Mouse (Mus musculus): Measurements from ENCODE around the gene Peli2. TPM values are rescaled to one million over a fixed set of nuclear protein-coding genes. Genes with fewer than 3 reads are reported as not detected.
"Not testable (repeated sequence)": the region's sequence is repeated elsewhere in the genome, so short reads cannot be mapped to it uniquely, and the experiment has no call there.

Gene Peli2
- polyA plus RNA-seq (2012; rRNA removed) (14.5 and 17.0 TPM in 2 replicates), polyA plus RNA-seq (2014; fragmentation: Nextera tagmentation; extraction: Ambion mirVana) (9.1 and 11.3 TPM in 2 replicates)

GRCm38 (mm10) chr14:48120752-48121528 is at the start of gene Peli2:
Gene Peli2, plus strand, starts transcription at chr14:48120823.
- no peaks in the 10 kb centered on the region for H3K9me3 ChIP-seq (ENCODE audit: control insufficient read depth, low read length)
- H3K27ac ChIP-seq (replicated peaks; ENCODE audit: low read depth, low read length): peak within 1 kb of the TSS; percentile 82
- TF ChIP-seq POLR2A (IDR thresholded peaks at IDR 0.05; ENCODE audit: borderline replicate concordance, extremely low read depth, insufficient read depth, insufficient read length): no peak
- H3K4me3 ChIP-seq (replicated peaks; ENCODE audit: low read length): peak within 1 kb of the TSS; percentile 83
- H3K4me1 ChIP-seq (ENCODE audit: control insufficient read depth, insufficient read depth, low read length): peaks cover 40% of the 10 kb centered on the region
- peak within 1 kb of the TSS; percentile 82 for H3K4me2 ChIP-seq (replicated peaks; ENCODE audit: low read depth, low read length, severe bottlenecking)
- ATAC-seq (ENCODE audit: low FRiP score, low read depth) (peak; percentile 78), DNase-seq (ENCODE audit: low spot score) (peak; percentile 67)
- WGBS: 2% methylated on average over 69 of the region's 117 CpGs
- peak within 1 kb of the TSS; percentile 90 for H3K9ac ChIP-seq (ENCODE audit: low read depth, low read length, severe bottlenecking)
- H3K36me3 ChIP-seq (ENCODE audit: control insufficient read depth, insufficient read depth, low read length): no peaks in the 10 kb centered on the region
- no peaks in the 10 kb centered on the region for H3K27me3 ChIP-seq (ENCODE audit: control insufficient read depth, insufficient read depth, low read length)

- Histone ChIP-seq H3K4me3 (replicated peaks; ENCODE audit: low read length) (no peak overlapping the region), H3K4me1 (ENCODE audit: control insufficient read depth, insufficient read depth, low read length) (no peaks in the 10 kb centered on the region), H3K36me3 (ENCODE audit: control insufficient read depth, insufficient read depth, low read length) (no peaks in the 10 kb centered on the region), H3K4me2 (replicated peaks; ENCODE audit: low read depth, low read length, severe bottlenecking) (no peak overlapping the region), H3K27me3 (ENCODE audit: control insufficient read depth, insufficient read depth, low read length) (no peaks in the 10 kb centered on the region), H3K9ac (ENCODE audit: low read depth, low read length, severe bottlenecking) (no peak overlapping the region), H3K27ac (replicated peaks; ENCODE audit: low read depth, low read length) (no peak overlapping the region), H3K9me3 (ENCODE audit: control insufficient read depth, low read length) (no peaks in the 10 kb centered on the region)
- TF ChIP-seq POLR2A (IDR thresholded peaks at IDR 0.05; ENCODE audit: borderline replicate concordance, extremely low read depth, insufficient read depth, insufficient read length): no peak
- 82% methylated on average over 4 of the region's 4 CpGs for WGBS
- DNase-seq (ENCODE audit: low spot score) (no peak), ATAC-seq (ENCODE audit: low FRiP score, low read depth) (no peak)
Measured at GRCm38 (mm10) chr14:48072104-48072503, 48.5 kb upstream of the Peli2 start.

- Histone ChIP-seq H3K36me3 (ENCODE audit: control insufficient read depth, insufficient read depth, low read length) (no peaks in the 10 kb centered on the region), H3K4me1 (ENCODE audit: control insufficient read depth, insufficient read depth, low read length) (no peaks in the 10 kb centered on the region), H3K4me3 (replicated peaks; ENCODE audit: low read length) (no peak overlapping the region), H3K4me2 (replicated peaks; ENCODE audit: low read depth, low read length, severe bottlenecking) (no peak overlapping the region), H3K27me3 (ENCODE audit: control insufficient read depth, insufficient read depth, low read length) (no peaks in the 10 kb centered on the region), H3K9me3 (ENCODE audit: control insufficient read depth, low read length) (no peaks in the 10 kb centered on the region), H3K27ac (replicated peaks; ENCODE audit: low read depth, low read length) (no peak overlapping the region), H3K9ac (ENCODE audit: low read depth, low read length, severe bottlenecking) (no peak overlapping the region)
- DNase-seq (ENCODE audit: low spot score): no peak
- WGBS: 59% methylated on average over 24 of the region's 24 CpGs
- no peak for TF ChIP-seq POLR2A (IDR thresholded peaks at IDR 0.05; ENCODE audit: borderline replicate concordance, extremely low read depth, insufficient read depth, insufficient read length)
- no peak; the same call in 1 of the 2 replicates for ATAC-seq (ENCODE audit: low FRiP score, low read depth)
Measured at GRCm38 (mm10) chr14:48073247-48074161, 47.1 kb upstream of the Peli2 start.

- H3K36me3 ChIP-seq (ENCODE audit: control insufficient read depth, insufficient read depth, low read length); H3K9me3 ChIP-seq (ENCODE audit: control insufficient read depth, low read length); H3K27me3 ChIP-seq (ENCODE audit: control insufficient read depth, insufficient read depth, low read length); ATAC-seq (ENCODE audit: low FRiP score, low read depth); H3K4me3 ChIP-seq (replicated peaks; ENCODE audit: low read length); H3K4me2 ChIP-seq (replicated peaks; ENCODE audit: low read depth, low read length, severe bottlenecking); H3K9ac ChIP-seq (ENCODE audit: low read depth, low read length, severe bottlenecking); H3K27ac ChIP-seq (replicated peaks; ENCODE audit: low read depth, low read length); H3K4me1 ChIP-seq (ENCODE audit: control insufficient read depth, insufficient read depth, low read length); DNase-seq (ENCODE audit: low spot score): not testable (repeated sequence)
- WGBS: 92% methylated on average over 15 of the region's 17 CpGs
Measured at GRCm38 (mm10) chr14:48079574-48079973, 41.0 kb upstream of the Peli2 start.

Measured in limb, embryonic 14.5 days (tissue).